Mouse (Mus musculus) mesoderm, embryonic 11.5 days (tissue): ENCODE measurements around the gene Fat2.

Experiments
- DNase-seq: peaks from one replicate; pipeline ENCODE4 v3.0.0-alpha.2; 2012; ENCODE audit warnings: low read depth, low spot score

The Fat2 gene

DNA sequence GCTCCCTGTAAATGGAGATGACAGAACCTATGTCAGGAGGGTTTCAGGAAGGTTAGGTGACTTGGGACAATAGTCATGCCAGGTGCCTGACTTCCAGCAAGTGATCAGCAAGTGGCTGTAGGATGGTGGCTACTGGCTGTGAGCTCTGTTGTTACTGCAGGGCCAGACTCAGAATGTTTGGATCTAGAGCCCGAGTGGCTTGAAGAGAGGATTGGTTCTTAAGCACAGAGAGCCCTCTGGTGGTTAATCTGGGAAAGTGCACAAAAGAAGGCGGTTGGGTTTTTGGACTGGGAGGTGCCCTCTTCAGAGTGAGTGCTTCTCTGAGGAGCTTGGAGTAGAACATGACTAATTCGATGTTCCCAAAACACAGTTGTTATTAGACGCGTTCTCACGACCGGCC is 95.8 kb downstream of the Fat2 start:
- peak; percentile 71 for DNase-seq

DNA sequence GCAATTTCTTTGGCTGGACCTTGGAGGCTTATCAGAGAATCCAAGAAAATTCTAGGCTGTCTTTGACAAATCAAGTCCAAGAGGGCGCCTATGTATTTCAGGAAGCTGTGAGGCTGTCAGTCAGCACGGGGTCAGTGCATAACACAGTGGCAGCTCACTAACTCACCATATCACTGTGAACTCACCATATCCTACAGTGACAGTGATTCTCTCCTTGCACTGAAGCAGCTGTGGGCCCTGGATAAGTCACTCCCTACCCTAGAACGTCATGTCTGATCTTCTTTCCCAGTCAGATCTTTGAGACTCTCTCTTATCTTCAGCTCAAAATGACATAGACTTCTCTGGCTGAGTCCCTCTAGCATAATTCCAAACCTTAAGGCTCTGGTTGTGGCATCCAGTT is 96.9 kb downstream of the Fat2 start:
- DNase-seq, result no peak

DNA sequence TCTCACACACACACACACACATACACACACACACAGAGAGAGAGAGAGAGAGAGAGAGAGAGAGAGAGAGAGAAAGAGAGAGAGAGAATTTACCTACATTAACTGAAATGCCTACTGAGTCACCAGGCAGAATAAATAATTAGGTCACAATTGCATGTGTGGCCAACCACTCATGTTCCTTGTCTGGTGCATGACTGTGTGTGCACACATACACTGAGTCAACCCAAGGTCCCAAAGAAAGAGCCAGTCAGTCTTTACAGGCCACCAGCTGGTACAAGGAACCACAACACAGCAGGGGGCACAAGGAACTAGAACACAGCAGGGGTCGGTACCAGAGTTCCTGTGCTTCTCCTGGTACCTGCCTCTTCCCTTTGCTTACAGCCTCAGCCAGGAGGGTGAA is 99.5 kb downstream of the Fat2 start:
- DNase-seq, result no peak

DNA sequence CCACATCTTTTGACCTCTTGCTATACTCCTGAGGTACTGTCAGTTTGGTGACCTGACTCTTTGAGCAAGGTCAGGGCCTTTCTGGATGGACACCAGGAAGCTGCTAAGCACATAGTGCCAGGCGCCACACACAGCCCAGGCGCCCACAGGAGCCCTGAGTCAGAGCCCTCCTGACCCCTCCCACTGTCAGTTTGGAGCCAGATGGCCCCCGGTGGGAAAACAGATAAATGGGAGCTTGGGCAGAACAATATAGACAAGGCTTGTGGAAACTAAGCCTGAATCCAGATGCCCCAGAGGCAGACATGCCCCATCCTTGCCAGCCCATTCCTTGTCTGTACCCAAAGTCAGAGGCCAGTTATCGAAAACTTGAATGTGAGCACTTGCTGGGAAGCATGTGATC is 101.6 kb downstream of the Fat2 start:
- DNase-seq, result no peak

DNA sequence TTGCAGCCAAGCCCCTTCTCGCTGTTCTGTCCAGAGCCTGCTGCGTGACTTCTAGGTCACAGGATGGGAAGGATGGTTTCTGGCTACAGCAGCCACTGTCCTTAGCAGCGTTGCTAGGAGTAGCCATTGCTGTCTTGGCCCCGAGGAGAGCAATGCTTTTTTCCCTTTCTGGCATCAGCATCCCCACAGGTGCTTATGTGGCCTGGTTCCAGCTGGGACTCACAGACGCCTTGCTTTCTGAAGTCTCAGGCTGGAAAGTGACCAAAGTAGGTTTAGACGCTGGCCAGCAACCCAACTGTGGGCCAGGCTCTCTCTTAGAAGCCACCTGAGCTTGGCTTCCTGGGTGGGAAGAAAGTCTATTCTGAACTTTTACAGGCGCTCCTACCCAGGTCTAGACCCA is 102.1 kb downstream of the Fat2 start:
- no peak for DNase-seq

DNA sequence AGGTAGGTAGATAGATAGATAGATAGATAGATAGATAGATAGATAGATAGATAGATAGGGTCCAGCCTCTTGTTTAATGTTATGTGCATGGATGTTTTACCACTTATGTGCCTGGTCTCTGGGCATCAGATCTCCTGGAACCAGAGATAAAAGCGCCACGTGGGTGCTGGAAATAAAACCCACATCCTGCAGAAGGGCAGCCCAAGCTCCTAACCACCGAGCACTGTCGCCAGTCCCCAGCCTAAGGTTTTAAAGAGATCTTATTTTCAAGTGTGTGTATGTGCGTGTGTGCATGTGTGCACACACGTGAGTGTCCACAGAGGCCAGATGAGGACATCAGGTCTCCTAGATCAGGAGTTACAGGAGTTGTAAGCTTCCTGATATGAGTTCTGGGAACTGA is 105.3 kb downstream of the Fat2 start:
- no peak for DNase-seq

DNA sequence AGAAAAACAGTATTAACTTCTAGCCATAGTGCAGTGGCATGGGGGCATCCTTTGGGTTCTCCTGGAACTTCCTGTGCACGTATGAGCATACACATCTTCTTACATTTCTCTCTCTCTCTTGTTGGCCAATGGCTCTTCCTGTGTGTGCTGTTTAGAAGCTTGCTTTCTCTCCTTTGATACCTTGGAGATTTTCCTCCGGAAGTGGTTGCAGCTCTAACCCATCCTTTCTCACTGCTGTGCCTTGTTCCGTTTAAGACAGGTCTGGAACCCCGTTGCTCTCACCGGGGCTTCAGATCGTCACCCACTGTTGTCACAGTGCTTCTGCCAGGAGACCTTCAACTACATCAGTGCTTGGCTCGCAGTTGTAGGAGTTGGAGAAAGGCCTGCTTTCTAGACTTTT is 115.1 kb downstream of the Fat2 start:
- no peak for DNase-seq

DNA sequence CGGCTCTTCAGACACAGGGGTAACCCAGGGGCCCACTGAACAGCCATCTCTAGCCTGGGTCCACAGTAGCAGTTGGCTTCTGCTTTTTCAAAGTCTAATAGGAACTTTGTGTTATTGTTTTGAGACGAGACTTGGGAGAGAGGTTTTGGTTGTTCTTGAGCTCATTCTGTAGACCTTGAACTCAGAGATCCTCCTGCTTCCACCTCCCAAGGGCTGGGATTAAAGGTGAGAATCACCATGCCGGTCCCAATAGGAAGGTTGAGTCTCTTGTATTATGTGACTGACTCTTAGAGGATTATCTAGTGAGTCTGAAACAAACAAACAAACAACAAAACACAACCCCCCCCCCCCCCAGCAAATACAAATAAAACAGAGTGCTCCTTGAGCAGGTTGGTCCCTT is 117.9 kb downstream of the Fat2 start:
- DNase-seq, result no peak

DNA sequence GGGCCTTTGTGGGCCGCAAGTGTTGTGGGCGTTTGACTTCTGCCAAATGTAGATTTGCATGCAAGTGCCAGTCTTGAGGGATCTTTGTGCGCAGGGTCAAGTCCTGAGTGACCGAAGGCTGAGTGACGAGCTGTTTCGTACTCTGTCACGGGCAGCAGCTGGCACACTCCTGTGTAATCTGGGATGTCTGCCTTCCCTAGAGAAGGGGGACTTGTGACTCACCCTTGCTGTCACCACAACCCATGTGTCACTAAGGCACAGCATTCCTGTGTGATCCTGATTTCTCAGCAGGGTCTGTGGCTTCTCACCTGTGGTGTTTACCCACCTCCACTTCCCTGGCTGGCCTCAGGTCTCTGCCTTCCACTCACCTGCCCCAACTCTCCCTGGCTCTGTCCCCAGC is 118.5 kb downstream of the Fat2 start:
- no peak for DNase-seq

DNA sequence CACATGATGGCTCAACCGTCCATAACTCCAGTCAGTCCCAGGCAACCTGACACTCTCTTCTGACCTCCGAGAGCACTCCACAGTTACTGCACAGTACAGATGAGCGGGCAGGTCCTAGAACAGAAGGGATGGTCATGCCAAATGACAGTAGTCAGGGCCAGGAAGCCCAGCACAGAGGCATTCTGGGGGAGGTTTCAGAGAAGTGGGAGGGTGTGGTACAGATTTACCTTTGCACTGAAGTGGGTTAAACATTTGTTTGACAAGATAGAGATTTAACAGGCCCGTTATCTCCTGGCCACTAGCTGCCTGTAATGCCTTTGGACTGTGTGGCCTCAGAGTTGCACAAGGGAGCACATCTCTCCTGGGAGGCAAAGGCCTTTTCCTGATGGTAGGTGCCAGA is 118.9 kb downstream of the Fat2 start:
- DNase-seq, result no peak

DNA sequence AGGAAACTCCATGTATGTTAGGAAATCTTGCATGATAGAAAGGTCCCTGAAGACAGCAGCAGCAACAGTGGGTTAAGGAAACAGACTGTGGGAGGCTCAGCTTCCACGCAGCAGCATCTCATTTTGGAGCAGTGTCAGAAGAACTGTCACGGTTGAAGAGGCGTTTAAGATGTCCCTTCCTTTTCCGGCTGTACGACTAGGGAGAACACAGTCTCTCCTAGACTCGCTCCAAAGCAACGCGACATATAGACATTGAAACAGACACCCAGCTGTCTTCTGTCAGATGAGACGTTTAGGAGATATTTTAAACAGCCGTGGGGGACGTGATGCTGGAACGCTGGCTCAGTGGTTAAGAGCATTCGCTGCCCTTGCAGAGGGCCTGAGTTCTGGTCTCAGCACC is 119.5 kb downstream of the Fat2 start:
- no peak for DNase-seq

DNA sequence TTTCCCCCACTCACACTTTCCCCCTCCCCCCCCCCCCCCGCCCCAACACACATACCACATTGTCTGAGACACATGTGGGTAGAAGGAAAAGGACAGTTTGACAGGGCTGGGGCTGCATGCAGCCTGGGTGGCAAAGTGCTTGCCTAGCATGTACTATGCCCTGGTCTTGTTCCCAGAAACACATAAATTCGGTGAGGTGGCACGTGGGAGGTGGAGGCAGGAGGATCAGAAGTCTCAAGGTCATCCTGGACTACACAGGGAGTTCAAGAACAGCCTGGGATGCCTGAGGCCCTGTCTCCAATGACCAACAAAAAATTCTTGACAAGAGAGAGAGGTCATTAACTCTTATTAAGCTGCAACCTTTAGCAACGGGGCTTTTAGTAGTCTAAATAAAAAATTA is 120.3 kb downstream of the Fat2 start:
- no peak for DNase-seq

DNA sequence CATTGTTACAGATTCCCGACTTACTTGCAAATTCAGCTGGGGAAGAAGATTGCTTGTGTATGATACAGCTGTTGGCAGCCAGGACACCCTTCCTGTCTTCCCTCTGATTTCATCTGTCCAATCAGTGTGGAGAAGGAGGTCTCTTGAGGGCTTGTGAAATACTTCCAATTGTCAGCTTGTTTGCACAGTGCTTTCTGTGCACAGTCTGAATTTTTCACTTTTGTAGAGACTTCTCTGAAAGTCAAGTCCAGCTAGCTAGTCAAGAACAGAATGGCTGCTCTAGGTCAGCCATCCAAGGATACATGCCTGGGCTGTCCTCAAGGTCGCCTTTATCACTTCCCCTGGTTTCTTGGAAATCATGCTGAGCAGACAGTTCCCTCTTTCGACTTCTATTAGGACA is 121.4 kb downstream of the Fat2 start:
- no peak for DNase-seq

DNA sequence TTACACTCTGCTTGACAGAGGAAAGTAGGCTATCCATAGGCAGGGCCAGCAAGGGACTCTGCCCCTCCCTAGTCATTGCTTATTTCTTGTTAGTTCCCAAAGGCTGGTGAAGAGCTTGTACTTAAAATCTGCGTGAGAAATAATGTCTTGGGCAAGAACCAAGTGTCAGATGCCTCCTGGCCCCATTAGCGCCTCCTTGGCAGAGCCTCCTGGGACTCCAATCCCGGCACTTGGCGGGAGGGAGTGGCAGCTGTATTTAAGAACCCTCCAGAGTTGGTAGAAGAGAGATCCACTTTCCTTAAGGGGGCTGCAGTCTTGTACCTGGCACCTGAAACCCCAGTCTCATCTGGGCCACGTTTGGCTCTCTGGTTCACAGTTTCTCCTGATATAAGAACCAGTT is 122.2 kb downstream of the Fat2 start:
- DNase-seq, result no peak

DNA sequence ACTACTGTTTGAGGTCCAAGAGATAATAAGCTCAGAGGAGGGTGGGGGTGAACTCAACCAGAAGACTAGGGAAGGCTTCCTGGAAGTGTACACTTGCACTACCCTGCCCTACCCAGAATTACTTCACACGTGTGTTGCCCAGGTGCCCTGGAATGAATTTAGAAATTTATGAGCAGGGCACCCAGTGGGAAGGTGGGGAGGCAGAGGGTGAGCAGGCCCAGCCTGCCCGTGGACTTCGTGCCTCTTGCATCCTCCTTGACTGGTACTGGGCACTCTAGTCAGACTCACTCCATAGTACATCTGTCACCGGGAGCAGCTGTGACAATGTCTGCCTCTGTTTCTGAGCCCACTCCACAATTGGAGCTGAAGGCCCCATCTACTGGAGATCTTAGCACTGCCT is 122.8 kb downstream of the Fat2 start:
- DNase-seq, result no peak

DNA sequence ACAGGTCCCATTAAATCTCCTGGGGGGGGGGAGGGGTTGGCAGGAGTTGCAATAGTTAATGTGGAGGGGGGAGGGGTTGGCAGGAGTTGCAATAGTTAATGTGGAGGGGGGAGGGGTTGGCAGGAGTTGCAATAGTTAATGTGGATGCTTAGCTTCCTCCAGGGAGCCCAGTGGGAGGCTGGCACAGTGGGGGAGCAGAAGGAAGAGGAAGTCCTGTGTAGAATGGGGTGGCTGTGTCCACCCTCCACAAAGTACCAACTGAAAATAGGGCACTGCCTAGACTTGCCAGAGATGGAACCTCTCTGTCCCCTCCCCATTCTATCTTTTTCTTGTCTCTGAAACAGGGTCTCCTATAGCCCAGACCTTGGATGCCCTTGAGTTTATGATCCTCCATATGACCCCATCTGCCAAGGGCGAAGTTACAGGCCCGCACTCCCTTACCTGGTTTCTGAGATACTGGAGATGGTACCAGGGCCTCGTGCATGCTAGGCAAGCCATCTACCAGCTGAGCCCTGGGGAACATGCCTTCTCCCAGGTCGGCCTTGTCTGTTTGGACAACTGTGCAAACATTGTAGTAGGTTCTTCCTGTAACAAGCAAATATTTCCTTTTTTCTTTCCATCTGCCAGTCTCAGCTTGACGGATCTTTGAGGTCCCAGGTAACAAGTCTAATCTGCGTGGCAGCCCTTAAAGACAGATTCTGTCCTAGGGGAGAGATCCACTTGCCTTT is 126.6 kb downstream of the Fat2 start:
- DNase-seq, result no peak

DNA sequence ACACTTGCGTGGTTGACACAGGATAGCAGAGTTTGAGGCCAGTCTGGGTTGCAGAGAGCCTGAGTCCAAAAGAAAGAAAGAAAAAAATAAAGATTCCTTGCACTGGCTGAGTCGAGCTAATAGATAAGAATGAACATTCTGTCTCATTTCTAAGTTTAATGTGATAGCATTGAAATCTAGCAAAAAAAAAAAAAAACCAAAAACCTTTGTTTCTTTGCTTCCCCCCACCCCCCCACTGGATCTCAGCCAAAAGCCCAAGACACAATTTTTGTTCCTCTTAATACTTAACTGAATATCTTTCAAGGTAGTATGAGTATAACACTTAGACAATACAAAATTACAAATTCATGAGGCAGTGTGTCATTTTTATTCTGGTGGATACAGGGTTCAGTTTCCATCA is 127.3 kb downstream of the Fat2 start:
- no peak for DNase-seq

DNA sequence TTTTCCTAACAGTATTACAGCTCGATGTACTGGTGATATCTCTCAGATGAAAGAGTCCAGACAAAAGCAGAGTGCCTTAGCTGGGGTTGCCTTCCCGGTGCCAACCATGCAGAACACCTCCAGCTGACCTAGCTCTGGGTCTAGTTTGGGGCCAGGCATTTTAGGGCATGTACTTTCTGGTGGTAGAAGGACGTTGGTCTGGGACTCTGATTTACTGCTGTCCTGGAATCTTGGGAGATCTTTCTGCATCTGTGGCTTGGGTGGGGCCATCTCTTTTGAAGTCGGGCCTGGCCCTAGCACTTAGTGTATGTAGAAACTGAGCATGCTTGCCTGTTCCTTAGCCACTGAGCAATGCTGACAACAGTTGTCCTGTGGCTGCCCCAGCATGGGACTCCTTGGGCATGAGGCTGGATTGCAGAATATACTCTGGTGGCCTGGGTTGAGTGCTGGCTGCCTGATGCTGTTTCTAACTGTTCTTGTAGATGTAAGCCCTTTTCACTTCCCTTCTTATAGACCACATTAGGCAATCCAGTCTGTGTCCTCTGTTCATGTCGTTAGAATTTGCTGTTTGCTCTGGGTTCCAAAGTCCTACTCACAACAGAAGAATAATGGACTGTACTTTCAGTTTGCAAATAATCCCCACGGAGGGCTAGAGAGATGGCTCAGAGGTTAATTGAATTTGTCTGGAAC is 128.2 kb downstream of the Fat2 start:
- DNase-seq, result no peak

DNA sequence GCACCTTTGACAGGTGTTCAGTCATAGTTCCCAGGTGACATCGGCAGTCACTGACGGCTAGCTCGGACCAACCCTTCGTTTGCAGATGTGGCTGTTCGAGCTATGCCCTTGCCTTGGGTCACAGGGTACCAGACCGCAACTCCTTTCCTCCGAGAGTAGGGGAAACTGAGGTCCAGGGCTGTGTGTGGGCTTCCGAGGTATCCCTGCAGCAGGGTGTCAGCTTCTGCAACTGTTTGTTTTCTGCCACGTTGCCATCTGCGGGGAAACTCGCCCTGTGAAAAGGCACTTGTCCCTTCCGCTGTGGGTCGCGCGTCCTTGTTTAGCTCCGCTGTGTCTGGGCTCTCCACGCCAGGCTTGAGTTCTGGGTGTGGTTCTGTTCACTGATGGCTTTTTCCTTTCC is 131.8 kb downstream of the Fat2 start:
- DNase-seq, result no peak

DNA sequence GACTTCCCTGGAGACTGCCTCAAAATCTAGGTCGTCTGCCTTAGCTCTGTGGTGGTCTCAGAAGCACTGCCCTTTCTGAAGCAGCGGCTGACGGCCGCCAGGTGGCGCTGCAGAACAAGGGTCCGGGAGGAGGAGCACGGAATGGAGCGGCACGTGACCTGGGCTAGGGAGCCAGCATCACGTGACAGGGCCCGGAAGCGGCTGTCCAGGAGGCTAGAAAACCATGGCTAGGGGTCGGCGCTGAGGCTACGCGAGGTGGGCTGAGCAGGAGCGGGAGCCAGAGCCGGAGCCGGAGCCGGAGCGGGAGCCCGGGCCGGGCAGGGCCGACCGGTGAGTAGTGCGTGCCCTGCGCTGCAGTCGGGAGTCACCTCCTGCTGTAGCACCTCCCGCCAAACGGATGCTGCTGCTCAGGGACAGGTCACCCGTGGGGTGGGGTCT is 132.2 kb downstream of the Fat2 start, which contains the start of gene Slc36a1:
Gene Slc36a1, plus strand, starts transcription at position 192 of the 438 bp plus-strand sequence.
- peak; percentile 97 for DNase-seq
